Mouse (Mus musculus) monocyte, adult 5-6 weeks (primary cell): ENCODE results near the gene Grin1. TPM values are rescaled to one million over a fixed set of nuclear protein-coding genes. Genes with fewer than 3 reads are reported as not detected.

Source experiments
- ATAC-seq: fragments of 153-309, 156-312 bp; replicated peaks from 2 replicates; pipeline ENCODE4 v1.8.0; 2017; ENCODE audit warnings: mild to moderate bottlenecking; ENCODE audit not compliant: low TSS enrichment, insufficient number of reproducible peaks, severe bottlenecking, poor library complexity, low FRiP score
- total RNA-seq: library from RNA; stranded (forward); fragments of 200-1000, 200-491, 200-594 nt; gene quantifications from 3 replicates; pipeline ENCODE4 v1.2.3, GENCODE M21; 2017

Gene Grin1
- total RNA-seq, 1 experiment from 2014 or later, result not detected

DNA sequence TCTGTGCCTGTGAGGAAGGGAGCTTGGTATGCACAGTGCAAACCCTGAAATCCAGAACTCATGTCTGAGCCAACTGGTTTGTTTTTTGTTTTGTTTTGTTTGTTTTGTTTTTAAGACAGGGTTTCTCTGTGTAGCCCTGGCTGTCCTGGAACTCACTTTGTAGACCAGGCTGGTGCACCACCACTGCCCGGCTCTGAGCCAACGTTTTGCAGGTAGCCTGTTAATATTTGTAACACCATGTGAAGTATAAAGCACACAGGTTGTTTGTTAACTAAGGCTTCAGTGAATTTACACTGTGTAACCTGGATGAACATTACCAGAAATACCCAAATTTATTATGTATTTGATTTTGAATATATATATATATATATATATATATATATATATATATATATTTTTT is 7.0 kb upstream of the Grin1 start:
- ATAC-seq, result no peak

- ATAC-seq, result no peak
Observed at GRCm38 (mm10) chr2:25320084-25320483, 1.1 kb upstream of the Grin1 start.

GRCm38 (mm10) chr2:25318119-25318966 is 644 bp downstream of the Grin1 start:
- ATAC-seq, result no peak

DNA sequence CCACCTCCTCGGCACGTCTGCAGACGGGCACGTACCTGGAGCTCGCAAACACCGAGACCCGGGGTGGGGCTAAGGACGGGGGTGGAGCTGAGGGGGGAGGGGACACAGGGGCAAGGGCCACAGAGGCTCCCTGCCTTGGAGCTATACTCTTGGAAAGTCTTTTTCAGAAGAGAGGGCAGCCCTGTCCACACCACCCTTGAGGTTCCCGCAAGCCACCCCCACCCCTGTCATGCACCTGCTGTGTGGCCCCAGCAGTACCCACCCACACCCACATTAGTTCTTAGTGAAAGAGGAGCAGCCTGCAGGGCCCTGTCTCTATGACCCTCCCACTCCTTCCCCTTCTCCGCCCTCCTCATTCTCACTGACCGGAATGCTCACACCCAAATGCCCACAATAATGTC is 7.5 kb downstream of the Grin1 start:
- ATAC-seq, result no peak

- no peak for ATAC-seq
Observed at GRCm38 (mm10) chr2:25310969-25311368, 8.0 kb downstream of the Grin1 start.

DNA sequence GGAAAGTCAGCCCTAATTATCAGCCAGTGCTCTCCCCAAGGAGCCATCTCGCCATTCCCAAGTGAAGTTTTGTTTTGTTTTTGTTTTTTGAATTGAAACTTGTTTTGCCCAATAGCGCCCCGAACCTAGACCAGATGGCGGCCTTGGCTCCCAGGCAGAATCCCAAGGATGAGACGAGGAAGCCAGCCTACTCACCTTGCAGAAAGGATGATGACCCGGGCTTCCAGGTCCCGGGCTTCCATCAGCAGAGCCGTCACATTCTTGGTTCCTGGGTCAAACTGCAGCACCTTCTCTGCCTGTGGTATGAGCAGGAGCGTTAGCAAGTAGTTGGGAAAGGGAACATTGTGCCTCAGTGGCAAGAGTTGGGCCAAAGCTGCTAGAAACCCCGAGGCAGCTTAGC is 8.8 kb downstream of the Grin1 start:
- no peak for ATAC-seq

- no peak for ATAC-seq
Observed at GRCm38 (mm10) chr2:25305587-25306359, 13.2 kb downstream of the Grin1 start.

DNA sequence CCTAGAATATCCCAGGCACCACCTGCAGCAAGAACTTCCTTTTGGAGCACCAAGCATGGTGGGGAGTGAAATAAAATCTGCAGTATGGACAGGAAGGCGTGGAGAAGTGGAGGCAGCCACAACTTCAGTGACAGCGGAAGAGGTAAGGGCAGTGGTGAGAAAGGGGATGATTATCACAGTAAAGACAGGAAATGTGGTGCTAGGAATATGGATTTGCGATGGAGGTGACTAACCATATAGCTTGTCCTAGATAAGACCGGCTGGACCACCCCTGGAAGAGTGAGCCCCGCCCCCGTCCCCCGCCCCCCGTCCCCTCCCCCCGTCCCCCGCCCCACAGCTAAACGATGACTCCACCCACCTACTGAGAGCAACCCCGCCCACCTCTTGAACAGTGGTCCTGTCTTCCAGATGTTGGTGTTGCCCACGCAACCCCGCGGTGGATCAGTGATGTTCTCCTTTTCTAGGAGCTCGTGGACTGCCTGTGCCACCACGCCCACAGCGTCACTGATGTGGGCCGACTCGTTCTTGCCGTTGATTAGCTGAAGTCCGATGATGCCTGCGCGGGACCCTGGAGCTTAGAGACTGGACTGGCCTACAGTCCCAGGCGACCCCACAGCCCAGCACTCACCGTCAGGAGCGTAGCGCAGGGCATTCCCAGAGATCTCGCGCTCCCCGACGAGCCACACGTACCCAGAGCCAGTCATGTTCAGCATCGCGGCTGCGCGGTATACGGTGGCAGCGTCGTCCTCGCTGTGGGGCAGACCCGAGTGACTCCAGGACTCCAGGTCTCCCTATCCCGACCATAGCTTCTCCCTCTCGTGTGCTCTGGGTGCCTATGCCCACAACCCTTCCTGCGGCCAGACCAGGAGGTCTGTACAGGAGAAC is 14.1 kb downstream of the Grin1 start:
- ATAC-seq, result peak; percentile 77

- ATAC-seq, result no peak
Observed at GRCm38 (mm10) chr2:25303931-25304656, 14.9 kb downstream of the Grin1 start.

- ATAC-seq, result no peak
Observed at GRCm38 (mm10) chr2:25303452-25303851, 15.5 kb downstream of the Grin1 start.

DNA sequence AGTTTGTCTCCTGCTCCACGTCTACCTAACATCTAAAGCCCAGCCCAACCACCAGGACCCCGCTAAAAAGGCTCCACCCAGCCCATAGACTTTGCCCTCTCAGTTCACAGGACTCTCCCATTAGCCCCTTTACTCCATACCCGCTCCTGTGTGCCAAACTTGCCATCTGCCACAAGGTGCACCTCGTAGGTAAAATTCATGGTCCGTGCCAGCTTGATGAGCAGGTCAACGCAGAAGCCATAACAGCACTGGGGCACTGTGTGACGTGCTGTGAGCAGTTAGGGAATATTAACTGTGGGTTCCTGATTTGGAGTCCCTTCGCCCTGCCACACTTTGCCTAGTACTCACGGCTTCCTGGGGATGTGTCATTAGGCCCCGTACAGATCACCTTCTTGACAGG is 20.9 kb downstream of the Grin1 start:
- ATAC-seq, result no peak

DNA sequence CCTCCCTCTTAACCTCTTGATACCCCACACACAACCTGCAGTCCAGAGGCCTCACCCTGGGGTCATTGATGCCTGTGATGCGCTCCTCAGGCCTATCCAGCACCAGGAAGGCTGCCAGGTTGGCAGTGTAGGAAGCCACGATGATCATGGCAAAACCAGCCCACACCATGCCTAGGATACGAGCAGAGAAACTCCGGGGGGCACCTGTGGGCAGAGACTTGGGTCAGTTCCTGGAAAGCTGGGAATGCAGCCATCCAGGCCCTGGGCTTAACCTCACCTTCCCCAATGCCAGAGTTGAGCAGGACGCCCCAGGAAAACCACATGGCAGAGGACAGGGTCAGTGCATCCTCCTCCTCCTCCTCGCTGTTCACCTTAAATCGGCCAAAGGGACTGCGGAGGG is 21.9 kb downstream of the Grin1 start:
- no peak for ATAC-seq

DNA sequence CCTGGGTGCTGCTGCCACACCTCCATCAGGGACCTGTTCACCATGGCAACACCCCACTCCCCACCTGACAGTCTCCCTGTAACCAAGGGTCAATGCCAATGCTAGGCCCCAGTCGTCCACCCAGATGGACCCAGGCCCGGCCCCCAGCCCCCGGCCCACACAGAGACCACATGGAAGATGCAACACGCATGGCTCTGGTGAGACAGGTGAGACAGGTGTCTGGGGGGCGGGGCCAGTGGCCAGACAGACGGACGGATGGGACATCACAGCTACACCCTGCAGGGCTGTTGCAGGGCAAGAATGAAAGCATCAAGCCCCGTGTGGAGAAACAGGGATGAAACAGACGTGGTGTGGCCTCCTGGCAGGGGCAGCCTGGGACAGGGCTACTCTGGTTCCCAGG is 25.3 kb downstream of the Grin1 start:
- no peak for ATAC-seq

GRCm38 (mm10) chr2:25292856-25293255 is 26.1 kb downstream of the Grin1 start:
- ATAC-seq, result no peak

GRCm38 (mm10) chr2:25292054-25292544 is 26.9 kb downstream of the Grin1 start:
- no peak for ATAC-seq

DNA sequence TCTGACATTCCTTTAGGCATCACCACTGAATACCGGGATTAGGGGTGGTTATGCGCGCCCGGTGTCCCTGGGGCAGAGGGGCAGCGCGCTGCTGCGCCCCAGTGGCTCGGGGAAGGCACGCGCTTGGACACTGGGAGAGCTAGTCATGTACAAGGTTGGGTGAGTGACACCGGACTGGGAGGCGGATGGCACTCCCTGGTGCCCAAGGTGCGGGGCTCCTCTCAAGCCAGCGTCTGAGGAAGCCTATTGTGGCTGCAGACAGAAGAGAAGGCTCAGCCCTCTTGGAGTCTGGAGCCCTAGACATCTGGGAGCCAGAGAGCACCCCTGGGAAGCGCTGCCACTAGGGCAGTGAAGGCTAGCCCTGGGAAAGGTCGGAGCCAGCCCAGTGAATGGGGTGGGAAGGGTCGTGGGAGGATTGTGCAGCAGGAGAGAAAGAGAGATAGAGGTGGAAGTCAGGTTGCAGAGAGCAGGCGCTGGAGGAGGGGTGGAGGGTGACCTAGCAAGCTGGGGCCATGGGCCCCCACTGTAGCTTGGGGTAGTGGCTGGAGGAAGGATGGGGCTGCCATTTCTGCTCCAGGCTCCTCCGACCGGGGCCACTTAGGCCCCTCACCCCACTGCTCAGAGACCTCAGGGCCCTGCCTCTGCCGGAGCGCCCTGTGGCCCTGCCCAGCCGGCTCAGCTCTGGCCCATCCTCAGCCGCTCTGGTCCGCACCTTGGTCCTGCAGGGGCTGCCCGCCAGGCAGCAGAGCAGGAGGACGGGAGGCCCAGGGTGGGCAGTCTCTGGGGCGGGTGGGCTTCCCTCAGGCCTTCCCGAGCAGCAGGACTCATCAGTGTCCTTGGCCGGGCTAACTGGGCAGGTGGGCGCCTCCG is 27.6 kb downstream of the Grin1 start:
- ATAC-seq, result no peak

GRCm38 (mm10) chr2:25290816-25291130 is 28.2 kb downstream of the Grin1 start:
- no peak for ATAC-seq
